Mouse (Mus musculus) heart, adult 2 months (tissue): ENCODE data around the gene Psmd5.

Source experiments
- EP300 ChIP-seq: fragments of 200-500 bp; IDR thresholded peaks from 2 replicates; pipeline ENCODE4 v1.6.1; 2011; ENCODE audit warnings: low read depth, low read length, control low read depth; ENCODE audit not compliant: insufficient read depth
- POLR2A ChIP-seq: fragments of 200-500 bp; IDR thresholded peaks from 2 replicates; pipeline ENCODE4 v1.6.1; 2011; ENCODE audit warnings: mild to moderate bottlenecking, low read depth, low read length, control low read depth; ENCODE audit not compliant: insufficient read depth

- TF ChIP-seq EP300 (no peak), POLR2A (no peak)
Measured at GRCm38 (mm10) chr2:34833624-34834023, 41.1 kb downstream of the Psmd5 start.
